Mouse (Mus musculus) splenic B cell, adult 2 months (primary cell): ENCODE data around the gene Efcab5.

Source experiments
- DNase-seq: peaks from one replicate; pipeline ENCODE4 v3.0.0-alpha.2; 2011; ENCODE audit warnings: low read depth, low spot score
- H3K27me3 ChIP-seq: 2 replicates; pipeline ENCODE4 v1.6.1; 2012; ENCODE audit warnings: mild to moderate bottlenecking, low read length, moderate library complexity, mixed read lengths; ENCODE audit not compliant: control insufficient read depth, poor library complexity, insufficient read depth, severe bottlenecking
- H3K36me3 ChIP-seq: 2 replicates; pipeline ENCODE4 v1.6.1; 2012; ENCODE audit warnings: mild to moderate bottlenecking, low read length, moderate library complexity, mixed read lengths; ENCODE audit not compliant: control insufficient read depth, poor library complexity, insufficient read depth, severe bottlenecking

The Efcab5 gene

DNA sequence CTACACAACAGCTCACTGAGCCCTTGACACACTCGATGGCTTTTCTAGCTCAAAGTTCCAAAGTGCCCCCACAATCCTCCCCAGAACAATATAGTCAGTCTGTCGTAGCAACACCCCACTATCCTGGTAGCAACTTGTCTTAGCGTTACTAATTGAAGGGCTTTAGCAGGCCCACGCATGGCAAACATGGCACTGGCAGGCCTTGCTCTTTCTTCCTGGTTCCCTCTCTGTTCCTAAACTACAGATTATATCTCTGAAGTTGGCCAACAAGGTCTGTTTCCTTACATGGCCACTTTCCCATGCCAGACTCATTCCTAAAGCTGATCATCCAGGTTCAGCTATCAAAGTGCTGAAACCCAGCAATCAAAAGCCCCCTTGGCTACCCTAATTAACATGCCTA, 146.9 kb downstream of the Efcab5 start:
- no peak for DNase-seq
- Histone ChIP-seq H3K27me3 (no peaks in the 10 kb centered on the region), H3K36me3 (peaks cover 7% of the 10 kb centered on the region)
